25 mouse cellular contexts compared by ENCODE assay signal in genomic region chr1:56700451-56700850, GRCm38 (mm10).
"Had no signal": no experiment of that assay in that cellular context is flagged by ENCODE, and none has a peak within 500 bp of the region (broad histone marks: within the 10 kb centered on the region; RNA-seq: fewer than 3 reads in every experiment).

No protein-coding gene starts in this region.

- H3K27ac ChIP-seq: gastrocnemius, adult 2 months; heart, embryonic 10.5 days; hindbrain, embryonic 13.5 days; hindbrain, embryonic 15.5 days; hindbrain, postnatal 0 days; kidney, embryonic 15.5 days; kidney, postnatal 0 days; limb, embryonic 13.5 days; limb, embryonic 15.5 days; liver, embryonic 12.5 days had no signal

- DNase-seq: gastrocnemius, adult 2 months; gastrocnemius, postnatal 10 days; gastrocnemius, postnatal 25 days; heart, adult 18-20 months; heart, postnatal 10 days; heart, postnatal 36 days; kidney, adult 11 months; kidney, adult 2 months; kidney, adult 9 months; kidney, postnatal 14 days; kidney, postnatal 36 days; layer of hippocampus, adult 9-11 months; layer of hippocampus, postnatal 36 days; left cerebral cortex, postnatal 4 days had no signal

- H3K9ac ChIP-seq: heart, embryonic 12.5 days; hindbrain, embryonic 13.5 days; hindbrain, embryonic 15.5 days; kidney, embryonic 15.5 days; limb, embryonic 13.5 days; limb, embryonic 15.5 days; liver, embryonic 12.5 days had no signal

- H3K4me1 ChIP-seq: heart, embryonic 10.5 days; heart, embryonic 12.5 days; hindbrain, embryonic 13.5 days; hindbrain, embryonic 15.5 days; kidney, embryonic 15.5 days; limb, embryonic 13.5 days; limb, embryonic 15.5 days; liver, embryonic 12.5 days had no signal

- H3K4me3 ChIP-seq: gastrocnemius, adult 2 months; heart, embryonic 10.5 days; heart, embryonic 12.5 days; hindbrain, embryonic 13.5 days; hindbrain, embryonic 15.5 days; kidney, embryonic 15.5 days; limb, embryonic 13.5 days; limb, embryonic 15.5 days; liver, embryonic 12.5 days had no signal

- H3K36me3 ChIP-seq: heart, embryonic 10.5 days; heart, embryonic 12.5 days; hindbrain, embryonic 13.5 days; hindbrain, embryonic 15.5 days; kidney, embryonic 15.5 days; limb, embryonic 13.5 days; limb, embryonic 15.5 days; liver, embryonic 12.5 days had no signal

- H3K27me3 ChIP-seq: heart, embryonic 12.5 days; hindbrain, embryonic 13.5 days; hindbrain, embryonic 15.5 days; kidney, embryonic 15.5 days; limb, embryonic 13.5 days; limb, embryonic 15.5 days; liver, embryonic 12.5 days had no signal

- ATAC-seq: hindbrain, postnatal 0 days; intestine, embryonic 16.5 days; liver, embryonic 12.5 days had no signal

- H3K9me3 ChIP-seq: heart, embryonic 10.5 days; heart, embryonic 12.5 days; hindbrain, embryonic 13.5 days; hindbrain, embryonic 15.5 days; kidney, embryonic 15.5 days; limb, embryonic 13.5 days; limb, embryonic 15.5 days; liver, embryonic 12.5 days had no signal

- H3K4me2 ChIP-seq: heart, embryonic 12.5 days; hindbrain, embryonic 13.5 days; hindbrain, embryonic 15.5 days; kidney, embryonic 15.5 days; limb, embryonic 13.5 days; limb, embryonic 15.5 days; liver, embryonic 12.5 days had no signal
